Comparison of ENCODE assay signal across 8 mouse cellular contexts in genomic region chr8:107519860-107520259, GRCm38 (mm10).
DNase-seq lines count a peak whose midpoint lies in the region; ATAC-seq and TF ChIP-seq lines count a peak whose summit lies in the region.

No protein-coding gene starts in this region.

- no peak overlapping the region for H3K4me2 ChIP-seq in hindbrain, postnatal 0 days (ENCODE audit: low read depth, low read length)

- no peak for TF ChIP-seq CTCF in hindbrain, postnatal 0 days (IDR thresholded peaks at IDR 0.05; ENCODE audit: low read depth)

- no peak overlapping the region for H3K4me3 ChIP-seq in hindbrain, postnatal 0 days (ENCODE audit: low read length)

- no peak overlapping the region for H3K27ac ChIP-seq in hindbrain, postnatal 0 days

- no peaks in the 10 kb centered on the region for H3K9me3 ChIP-seq in hindbrain, postnatal 0 days (ENCODE audit: low read length)

- peak; percentile 61; the same call in 1 of the 2 replicates for ATAC-seq in hindbrain, postnatal 0 days
- no peak for ATAC-seq in monocyte, adult 5-6 weeks (replicated peaks; ENCODE audit: insufficient number of reproducible peaks, low FRiP score, low TSS enrichment, poor library complexity, severe bottlenecking)
- ATAC-seq in inflammation-experienced regulatory T-cells, adult 6 months, result no peak

- H3K4me1 ChIP-seq in hindbrain, postnatal 0 days (ENCODE audit: insufficient read depth, low read length), result no peaks in the 10 kb centered on the region

- no peaks in the 10 kb centered on the region for H3K27me3 ChIP-seq in hindbrain, postnatal 0 days (ENCODE audit: insufficient read depth, low read length)

- WGBS in hindbrain, postnatal 0 days, result 15% methylated on average over 4 of the region's 4 CpGs

- 0 out of 2 replicates have a peak, but pooled peaks cover 4% of the 10 kb centered on the region for H3K36me3 ChIP-seq in hindbrain, postnatal 0 days (ENCODE audit: insufficient read depth, low read length)

- DNase-seq in 3134 (ENCODE audit: extremely low read depth, insufficient read length, low spot score), result peak; percentile 69
- peak; percentile 96 for DNase-seq in Muller cell, postnatal 12 days (ENCODE audit: inconsistent ontology term)
- DNase-seq in gastrocnemius, postnatal 10 days, result peak; percentile 20
- peak; percentile 60 for DNase-seq in hindbrain, postnatal 0 days (ENCODE audit: low spot score)
- DNase-seq in lung, postnatal 25 days (ENCODE audit: low spot score), result peak; percentile 57
- DNase-seq in thymus, adult 18-20 months, result no peak

- no peak overlapping the region for H3K9ac ChIP-seq in hindbrain, postnatal 0 days (replicated peaks; ENCODE audit: low read length)

Comparison
In these comparisons a context has a peak if more than half of its experiments do, and no peak if none do; other contexts are left out.
1. DNase-seq: peak in 3134 (single experiment), Muller cell, postnatal 12 days (single experiment), gastrocnemius, postnatal 10 days (single experiment), hindbrain, postnatal 0 days (single experiment) and lung, postnatal 25 days (single experiment); none in thymus, adult 18-20 months (0 of 2).